Mouse (Mus musculus) left cerebral cortex, adult 11 months (tissue): Measurements from ENCODE around the gene Sox5.
A peak's percentile ranks its signal among the peaks of the same experiment; 100 is the strongest.

Experiments
- DNase-seq: peaks from one replicate; pipeline ENCODE4 v3.0.0; 2022; ENCODE audit warnings: low spot score

Gene Sox5

DNA sequence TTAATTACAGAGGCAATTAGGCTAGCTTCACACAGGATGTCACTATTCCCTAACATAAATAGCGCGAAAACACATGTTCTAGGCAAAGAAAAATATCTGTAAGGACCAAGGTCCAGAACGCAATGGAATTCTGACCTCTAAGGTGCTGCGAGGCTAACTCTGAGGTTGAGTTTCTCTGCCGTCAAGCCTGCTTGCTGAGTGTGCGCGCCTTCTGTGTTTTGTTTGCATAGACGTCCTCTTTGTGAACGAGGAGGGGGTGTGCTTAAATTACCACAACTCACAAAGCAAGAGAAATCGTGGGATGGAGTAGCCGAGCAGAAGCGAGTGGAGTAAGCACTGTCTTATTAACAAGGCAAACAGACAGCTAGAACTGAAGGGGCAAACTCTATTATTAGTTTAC, 202.5 kb downstream of the Sox5 start:
- no peak for DNase-seq

- DNase-seq: no peak
Measured at GRCm38 (mm10) chr6:144570850-144571249, 210.9 kb downstream of the Sox5 start.

- DNase-seq: no peak
Measured at GRCm38 (mm10) chr6:144565827-144566226, 215.9 kb downstream of the Sox5 start.

- DNase-seq: no peak
Measured at GRCm38 (mm10) chr6:144561718-144562117, 220.1 kb downstream of the Sox5 start.

DNA sequence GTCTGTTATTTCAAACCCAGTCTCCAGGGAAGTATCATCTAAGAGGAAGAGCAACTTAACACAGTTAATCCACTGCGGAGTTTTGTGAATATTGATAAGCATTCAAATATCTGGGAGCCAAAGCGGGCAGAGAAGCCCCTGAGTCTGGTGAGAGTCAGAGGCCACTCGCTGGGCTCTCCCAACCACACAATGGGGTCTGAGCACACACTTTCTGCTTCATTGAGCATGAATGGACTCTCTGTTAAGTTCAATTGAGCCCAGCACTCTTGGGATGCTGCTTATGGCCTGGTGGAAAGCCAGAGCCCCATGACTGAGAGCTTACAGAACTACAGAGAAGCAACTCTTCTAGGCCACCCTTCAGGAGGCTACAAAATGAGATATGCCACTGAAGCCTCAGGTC, 221.6 kb downstream of the Sox5 start:
- no peak for DNase-seq

DNA sequence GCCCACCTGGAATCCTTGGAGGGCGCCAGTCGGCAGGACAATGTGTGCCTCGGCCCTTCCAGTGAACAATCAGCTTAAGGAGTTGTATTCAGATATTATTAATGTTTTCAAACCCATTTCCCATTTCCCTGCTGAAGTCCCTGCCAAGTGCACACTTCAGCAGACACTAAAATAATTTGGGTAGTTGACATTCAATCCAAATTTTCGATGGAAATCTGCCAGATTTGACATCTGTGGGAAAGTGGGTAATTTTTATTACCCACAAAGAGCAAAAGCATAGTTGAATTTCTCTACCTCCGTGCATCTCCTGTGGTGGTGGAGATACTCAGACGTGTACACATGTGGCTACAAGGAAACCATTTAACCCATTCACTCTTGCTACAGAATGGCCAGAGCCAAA, 228.3 kb downstream of the Sox5 start:
- DNase-seq: no peak

- no peak for DNase-seq
Measured at GRCm38 (mm10) chr6:144548991-144549390, 232.8 kb downstream of the Sox5 start.

DNA sequence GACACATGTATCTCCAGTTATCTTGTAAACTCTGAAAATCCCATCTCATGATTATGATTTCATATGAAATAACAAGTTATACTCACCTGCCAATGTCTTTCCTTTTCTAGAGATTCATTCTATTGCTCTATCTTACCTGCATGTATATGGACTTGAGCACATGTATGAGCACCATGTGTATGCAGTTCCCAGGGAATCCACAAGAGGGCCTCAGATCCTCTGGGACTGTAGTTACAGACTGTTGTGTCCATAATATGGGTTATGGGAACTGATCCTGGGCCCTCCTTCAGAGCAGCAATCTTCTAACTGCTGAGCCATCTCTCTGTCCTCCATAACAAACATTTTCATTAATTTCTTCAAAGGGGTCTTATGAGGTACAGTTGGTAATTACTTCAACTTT, 234.6 kb downstream of the Sox5 start:
- DNase-seq: no peak

- DNase-seq: no peak
Measured at GRCm38 (mm10) chr6:144545549-144545948, 236.2 kb downstream of the Sox5 start.

GRCm38 (mm10) chr6:144541316-144541715, 240.5 kb downstream of the Sox5 start:
- no peak for DNase-seq

GRCm38 (mm10) chr6:144539439-144540192, 242.2 kb downstream of the Sox5 start:
- DNase-seq: no peak

- DNase-seq: no peak
Measured at GRCm38 (mm10) chr6:144523479-144523878, 258.3 kb downstream of the Sox5 start.

GRCm38 (mm10) chr6:144518811-144519210, 263.0 kb downstream of the Sox5 start:
- DNase-seq: no peak

DNA sequence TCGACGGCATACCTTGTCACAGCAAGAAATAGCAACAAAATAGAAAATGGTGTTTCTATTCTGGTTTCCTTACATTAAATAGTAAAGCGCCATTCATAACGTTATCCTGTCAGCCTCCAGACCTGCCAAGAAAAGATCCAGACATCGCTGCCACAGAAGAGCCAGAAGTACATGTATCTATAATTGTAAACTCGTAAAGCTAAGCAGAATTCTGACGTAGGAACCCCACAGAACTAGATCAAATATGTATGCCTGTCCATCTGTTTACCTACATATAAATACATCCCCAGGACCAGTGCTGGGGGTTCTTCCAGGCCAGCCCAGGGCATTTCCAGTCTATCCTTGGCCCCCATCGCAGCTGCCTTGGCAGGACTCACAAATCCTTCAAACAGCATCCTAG, 265.9 kb downstream of the Sox5 start:
- no peak for DNase-seq

DNA sequence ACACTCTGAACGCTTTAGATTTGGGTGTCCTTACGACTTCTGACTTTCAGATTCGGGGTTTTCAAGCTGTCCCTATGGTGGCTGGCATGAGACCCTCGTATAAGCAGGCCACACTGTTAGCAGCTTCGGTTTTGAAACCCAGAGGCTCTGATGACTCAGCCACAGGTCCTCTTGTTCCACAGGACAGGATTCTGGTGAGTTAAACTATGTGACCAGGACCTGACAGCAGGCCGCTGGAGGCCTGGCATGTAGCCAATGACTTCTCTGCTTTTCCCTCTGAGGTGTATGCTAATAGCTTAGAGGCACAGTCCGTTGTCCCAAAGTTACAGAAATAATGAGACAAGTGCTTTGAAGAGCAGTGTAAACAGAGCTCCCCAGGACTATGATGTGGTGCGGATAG, 268.0 kb downstream of the Sox5 start:
- DNase-seq: no peak

DNA sequence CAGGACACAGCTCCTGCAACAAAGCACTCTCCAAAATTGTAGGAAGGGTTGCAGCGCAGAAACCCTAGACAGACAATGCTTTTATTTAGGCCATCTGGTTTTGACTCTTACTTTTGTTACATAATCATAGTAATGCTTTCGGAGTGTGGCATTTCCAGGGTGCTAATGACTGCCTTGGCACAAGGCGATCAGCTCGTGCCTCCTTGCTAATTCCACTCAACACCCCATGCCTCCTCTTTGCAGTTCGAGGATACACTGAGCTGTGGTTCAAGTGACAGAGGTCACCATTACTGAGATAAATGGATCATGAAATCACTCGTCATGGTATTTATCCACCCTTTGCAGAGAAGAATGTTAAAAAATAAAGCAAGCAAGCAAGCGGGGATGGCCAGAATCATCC, 269.9 kb downstream of the Sox5 start:
- no peak for DNase-seq

DNA sequence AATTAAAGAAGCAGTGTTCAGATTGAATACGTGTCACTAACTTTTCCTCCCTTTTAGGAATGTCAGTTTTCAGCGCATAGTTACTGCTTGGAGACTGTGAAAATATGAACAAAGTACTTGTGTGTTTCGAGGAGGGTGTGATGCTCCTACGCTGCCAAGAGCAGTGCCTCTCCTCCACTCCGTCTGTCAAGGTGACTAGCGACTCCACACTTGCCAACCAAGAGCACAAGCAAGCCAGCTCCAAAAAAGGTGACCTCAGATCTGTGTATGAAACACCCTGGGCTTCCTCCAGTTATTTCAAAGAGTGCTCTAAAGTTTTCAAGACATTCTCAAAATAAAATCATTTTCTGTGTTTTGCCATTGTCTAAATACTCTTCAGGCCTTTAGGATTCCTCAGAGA, 271.6 kb downstream of the Sox5 start:
- DNase-seq: peak; percentile 6

DNA sequence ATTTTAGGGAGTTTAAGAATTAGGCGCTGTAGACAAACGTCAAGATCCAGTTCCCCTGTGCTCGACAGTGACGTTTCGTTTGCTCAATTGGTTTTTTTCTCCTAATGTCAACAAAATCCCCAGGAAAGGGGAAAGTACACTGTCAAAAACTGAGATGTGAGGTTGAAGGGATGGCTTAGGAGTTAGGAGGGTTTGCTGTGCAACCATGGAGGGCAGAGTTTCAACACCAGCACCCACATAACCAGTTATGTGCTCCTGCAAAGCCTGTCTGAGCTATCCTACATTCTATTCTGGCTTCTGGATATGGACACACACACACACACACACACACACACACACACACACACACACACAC, 277.6 kb downstream of the Sox5 start:
- no peak for DNase-seq

DNA sequence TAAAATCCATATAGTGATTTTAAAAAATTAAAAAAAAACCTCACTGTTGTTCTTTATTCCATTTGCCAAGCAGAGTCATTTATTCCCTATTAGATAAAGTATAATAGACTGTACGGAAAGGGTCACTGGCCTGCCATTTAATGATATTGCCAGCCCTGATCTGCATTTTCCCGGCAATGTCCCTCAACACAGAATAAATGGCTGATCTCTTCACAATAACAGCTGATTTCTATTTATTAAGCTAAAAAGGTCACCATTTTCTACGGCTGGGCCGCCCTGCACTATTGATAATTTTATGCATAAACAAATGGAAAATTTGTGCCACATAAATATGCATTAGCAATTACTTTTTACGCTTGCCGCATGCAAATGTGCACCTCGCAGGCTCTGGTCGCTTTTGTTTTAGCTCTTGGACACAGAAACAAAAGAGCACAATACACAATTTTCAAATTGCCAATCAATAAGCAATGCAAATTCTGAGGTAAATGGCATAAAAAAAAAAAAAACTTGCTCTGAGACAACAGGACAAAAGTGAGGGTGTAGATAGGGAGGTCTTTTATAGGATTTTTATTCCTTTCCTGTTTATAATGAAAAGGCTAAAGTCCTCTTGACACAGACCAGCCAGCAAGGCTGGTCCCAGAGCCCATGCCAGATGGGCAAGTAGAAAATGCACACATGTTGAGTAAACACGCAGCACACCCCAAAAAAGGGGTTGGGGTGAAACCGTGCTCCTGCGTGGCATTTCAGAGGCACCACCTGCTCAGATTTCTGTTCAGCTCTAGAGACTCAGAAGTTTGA, 278.2 kb downstream of the Sox5 start:
- no peak for DNase-seq

DNA sequence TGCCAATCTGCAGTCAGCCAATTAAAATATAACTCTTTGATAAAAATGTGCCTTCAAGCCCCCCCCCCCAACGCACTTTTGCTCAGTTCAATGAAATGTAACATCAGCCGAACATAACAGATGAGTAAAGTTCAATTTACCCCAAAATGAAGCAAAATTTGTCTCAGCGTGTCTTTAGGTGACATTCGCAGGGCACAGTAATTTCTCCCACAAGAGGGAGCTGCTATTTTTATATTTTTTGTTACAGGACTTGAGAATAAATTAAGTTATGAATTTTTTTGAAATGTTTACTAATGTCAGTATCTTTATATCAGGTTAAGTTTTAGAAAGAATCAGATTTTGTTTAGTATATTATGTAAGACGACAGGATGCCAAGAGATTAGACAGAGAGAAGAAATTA, 280.3 kb downstream of the Sox5 start:
- DNase-seq: no peak

DNA sequence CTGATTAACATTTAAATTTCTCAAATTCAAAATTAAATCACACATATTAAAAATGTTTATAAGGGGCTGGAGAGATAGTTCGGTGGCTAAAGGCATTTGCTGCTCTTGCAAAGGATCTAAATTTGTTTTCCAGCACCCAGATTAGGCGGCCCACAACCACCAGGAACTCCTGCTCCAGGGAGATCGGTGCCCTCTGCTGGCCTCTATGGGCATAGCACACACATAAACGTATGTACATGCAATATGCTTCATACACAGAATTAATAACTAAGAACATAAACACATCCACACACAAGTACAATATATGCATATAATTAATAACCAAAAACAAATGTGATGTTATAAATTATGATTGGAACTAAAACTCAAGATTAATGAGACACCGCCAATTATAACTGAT, 283.6 kb downstream of the Sox5 start:
- DNase-seq: no peak

GRCm38 (mm10) chr6:144491761-144492415, 289.9 kb downstream of the Sox5 start:
- DNase-seq: no peak

DNA sequence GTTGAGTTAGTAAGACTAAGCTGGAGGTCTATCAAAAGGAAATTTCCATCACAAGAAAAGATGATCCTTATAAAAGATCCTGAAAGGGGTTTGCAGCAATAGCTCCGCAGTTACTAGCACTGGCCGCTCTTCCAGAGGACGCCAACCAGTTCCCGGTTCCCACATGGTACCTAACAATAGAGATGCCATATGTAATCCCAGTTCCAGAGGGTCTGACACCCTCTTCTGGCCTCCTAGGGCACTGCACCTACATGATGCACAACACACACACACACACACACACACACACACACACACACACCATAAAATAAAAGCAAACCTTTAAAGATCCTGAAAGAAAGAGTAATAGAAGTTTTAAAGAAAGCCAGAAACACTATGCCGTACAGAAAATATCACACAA, 290.9 kb downstream of the Sox5 start:
- DNase-seq: no peak
